Mouse (Mus musculus) lung, postnatal 4 days (tissue): Measurements from ENCODE around the gene Kcnab2.

Source experiments
- DNase-seq, 2 experiments: peaks; one replicate each; pipeline ENCODE4 v3.0.0; 2021

The Kcnab2 gene

GRCm38 (mm10) chr4:152477466-152478223, at the start of gene Kcnab2:
Kcnab2 (minus strand) TSS chr4:152477871.
- peak; percentile 99 for DNase-seq

GRCm38 (mm10) chr4:152520083-152520482, 42.4 kb upstream of the Kcnab2 start:
- DNase-seq: peak in 1 of 2 experiments; percentile 50

- no peak for DNase-seq
Measured at GRCm38 (mm10) chr4:152519106-152519505, 41.4 kb upstream of the Kcnab2 start.

- DNase-seq: no peak
Measured at GRCm38 (mm10) chr4:152514884-152515283, 37.2 kb upstream of the Kcnab2 start.

- no peak for DNase-seq
Measured at GRCm38 (mm10) chr4:152512221-152512925, 34.7 kb upstream of the Kcnab2 start.

DNA sequence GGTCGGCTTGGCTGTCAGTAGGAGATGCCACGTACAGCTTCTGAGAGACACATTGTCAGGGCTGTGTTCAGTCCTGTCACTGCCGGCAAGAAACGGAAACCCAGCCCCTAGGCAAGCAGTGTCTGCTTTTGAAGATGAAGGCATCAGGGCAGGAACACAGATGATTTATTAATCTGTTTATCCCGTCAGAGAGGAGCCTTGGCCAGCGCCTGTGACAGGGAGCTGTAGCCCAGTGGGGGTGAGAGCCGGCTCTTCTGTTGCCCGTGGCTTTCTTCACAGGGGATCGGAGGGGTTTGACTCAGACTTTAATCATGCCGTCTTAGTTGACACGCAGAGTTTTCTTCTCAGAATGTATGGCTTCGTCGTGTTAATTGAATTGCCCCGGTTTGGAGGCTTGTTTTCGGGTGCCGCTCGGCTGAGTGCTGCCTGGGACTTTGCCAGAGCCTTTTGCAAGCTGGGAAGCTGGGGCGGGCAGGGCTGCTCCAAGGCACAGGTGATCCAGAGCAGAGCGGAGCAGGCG, 16.7 kb upstream of the Kcnab2 start:
- no peak for DNase-seq

- DNase-seq: peak; percentile 47 to 76
Measured at GRCm38 (mm10) chr4:152491250-152491899, 13.7 kb upstream of the Kcnab2 start.

DNA sequence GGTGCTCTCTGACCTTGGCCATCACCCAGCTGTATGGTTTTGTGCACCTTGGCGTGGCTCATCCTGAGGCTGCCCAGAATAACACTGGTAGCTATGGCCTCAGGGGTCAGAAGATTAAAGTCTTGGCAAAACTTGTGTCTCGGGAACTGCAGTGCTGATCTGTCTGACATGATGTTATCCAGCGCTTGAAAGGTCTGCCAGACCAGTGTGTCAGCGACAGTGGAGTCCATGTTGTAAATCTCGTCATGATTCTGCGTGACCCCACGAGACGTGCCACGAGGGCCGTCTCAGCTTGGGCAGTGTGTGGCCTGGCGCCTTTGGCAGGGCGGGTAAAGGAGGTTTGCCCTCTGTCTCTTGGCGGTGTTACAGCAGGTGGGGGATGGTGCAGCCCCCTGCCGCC, 12.6 kb upstream of the Kcnab2 start:
- DNase-seq: no peak

DNA sequence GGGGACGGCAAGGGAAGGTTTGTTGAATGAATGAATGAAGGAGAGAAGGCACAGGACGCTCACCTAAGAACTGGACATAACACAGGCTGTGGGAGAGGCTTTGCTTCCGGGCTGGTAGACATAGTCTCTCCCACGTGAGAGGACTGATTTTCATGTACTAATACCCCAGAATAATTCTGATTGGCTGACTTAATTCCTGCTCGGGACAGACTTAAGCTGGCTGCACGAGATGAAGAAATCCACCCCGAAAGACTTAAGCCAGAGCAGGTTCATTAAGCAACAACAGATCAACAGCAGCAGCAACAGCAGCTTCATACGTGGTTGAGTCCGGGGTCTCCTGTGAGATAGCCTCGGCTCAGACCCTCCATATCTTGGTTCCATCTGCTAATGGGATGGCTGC, 10.4 kb upstream of the Kcnab2 start:
- no peak for DNase-seq

DNA sequence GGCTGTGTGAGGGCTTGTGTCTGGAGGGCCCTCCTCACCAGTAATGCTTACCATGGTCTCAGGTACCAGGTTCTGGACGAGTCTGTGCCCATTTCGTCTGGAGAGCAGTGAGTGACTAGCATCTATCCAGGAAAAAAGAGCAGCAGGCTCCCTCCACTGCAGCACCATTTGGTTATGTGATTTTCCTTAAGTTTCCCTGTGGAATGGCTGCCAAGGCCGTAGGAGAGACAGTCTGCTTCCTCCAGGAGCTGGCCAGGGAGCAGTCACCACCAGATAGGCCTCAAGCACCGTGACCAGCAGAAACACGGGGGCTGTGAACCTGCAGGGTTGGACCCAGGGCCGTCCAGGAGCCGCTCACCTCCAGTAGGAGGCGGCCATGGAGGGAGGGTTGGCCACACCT, 2.8 kb upstream of the Kcnab2 start:
- DNase-seq: no peak

DNA sequence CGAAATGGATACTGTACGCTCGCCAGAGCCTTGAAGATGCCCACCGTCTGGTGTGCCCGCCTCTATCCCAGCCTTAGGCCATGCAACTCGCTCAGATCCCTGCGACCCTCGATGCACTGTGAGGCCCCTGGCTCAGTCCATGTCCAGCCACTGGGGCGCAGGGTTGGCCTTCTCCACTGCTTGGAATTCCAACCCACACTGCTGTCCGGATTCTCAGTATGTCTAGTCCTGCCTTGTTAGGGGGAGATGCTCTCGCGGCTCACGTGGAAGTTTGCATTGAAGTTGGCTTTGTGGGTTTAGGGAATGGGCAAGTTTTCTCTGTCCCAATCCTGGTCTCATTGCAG, 525 bp upstream of the Kcnab2 start:
- no peak for DNase-seq

DNA sequence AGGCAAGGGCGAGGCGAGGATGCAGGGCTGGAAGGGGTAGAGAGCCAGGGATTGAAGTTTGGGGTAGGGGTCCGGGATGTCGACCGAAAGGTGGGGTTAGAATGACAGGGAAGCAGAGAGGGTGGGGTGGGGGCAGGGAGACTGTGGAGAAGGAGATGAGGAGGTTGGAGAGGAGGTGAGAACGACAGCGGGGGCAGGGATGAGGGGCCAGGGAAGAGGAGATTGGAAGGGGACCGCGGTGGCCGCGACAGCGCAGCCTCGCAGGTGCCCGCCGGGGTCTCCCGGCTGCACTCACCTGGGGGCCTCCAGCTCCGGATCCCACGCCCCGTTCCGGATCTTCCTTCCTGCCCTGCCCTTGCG, 585 bp downstream of the Kcnab2 start:
- no peak for DNase-seq

DNA sequence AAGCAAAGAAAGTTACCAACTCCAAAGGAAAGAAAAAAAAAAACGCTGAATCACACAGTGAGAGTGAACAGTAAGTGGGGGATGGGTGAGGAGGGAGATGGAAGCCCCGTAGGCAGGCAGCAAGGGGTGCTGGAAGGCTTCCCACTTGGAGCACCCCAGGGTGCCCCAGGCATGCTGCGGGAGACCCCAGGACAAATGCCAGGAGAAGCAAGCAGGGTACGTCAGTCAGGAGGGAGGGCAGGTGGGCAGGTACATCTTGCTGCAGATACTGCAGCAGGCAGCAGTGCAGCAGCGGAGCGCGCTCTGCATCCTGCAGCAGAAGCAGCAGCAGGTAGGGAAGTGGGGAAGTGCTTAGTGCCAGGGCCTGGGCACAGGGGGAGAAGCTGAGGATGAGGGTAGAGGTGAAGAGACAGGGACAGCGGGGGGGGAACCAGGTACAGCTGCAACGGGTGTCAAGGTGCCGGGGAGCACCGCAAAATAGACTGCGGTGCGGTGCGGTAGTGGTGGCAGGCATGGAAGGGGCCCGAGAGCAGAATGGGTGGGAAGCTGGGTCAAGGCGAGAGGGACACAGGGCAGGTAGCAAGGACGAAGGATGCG, 1.1 kb downstream of the Kcnab2 start, which contains the start of gene Nphp4:
Gene Nphp4, plus strand, starts transcription at position 280 of the 597 bp plus-strand sequence.
- DNase-seq: no peak

GRCm38 (mm10) chr4:152475941-152476340, 1.7 kb downstream of the Kcnab2 start:
- DNase-seq: no peak

DNA sequence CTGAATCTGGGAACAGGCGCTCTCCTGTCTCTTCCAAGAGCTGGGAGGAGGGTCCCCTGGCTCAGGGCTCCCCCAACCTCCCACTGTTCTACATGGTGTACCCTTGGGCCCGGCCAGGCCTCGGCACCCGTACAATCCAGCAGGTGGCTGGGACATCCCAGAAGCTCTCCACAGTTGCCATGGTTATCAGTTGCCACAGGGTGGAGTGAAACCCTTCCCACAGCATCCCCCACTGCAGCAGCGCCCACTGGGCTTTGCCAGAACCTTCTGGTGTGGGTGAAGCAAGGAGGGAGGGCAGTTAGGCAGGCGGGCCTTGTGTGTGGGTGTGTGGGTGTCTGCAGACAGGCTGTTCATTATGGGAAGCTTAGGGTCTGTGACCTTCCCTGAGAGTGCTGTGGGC, 9.7 kb downstream of the Kcnab2 start:
- no peak for DNase-seq

DNA sequence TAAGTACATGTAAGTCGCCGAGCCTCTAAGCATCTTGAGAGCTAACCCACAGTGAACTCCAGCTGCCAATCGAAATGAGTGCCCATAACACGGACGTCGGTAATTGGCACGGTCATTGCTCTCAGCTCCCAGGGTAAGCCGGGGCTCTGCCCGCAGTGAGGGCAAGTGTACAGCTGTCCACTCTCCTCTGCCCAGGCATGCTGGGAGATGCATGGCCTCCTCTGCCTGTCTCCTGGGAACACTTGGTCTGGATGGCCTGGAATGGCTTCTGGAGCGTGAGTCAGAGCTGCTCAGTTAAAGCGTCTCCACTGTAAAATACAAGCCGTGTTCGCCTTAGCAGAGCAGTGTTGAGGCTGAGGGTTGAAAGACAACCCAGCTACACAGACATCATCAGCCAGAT, 11.1 kb downstream of the Kcnab2 start:
- DNase-seq: no peak

- DNase-seq: no peak
Measured at GRCm38 (mm10) chr4:152465116-152465515, 12.6 kb downstream of the Kcnab2 start.

DNA sequence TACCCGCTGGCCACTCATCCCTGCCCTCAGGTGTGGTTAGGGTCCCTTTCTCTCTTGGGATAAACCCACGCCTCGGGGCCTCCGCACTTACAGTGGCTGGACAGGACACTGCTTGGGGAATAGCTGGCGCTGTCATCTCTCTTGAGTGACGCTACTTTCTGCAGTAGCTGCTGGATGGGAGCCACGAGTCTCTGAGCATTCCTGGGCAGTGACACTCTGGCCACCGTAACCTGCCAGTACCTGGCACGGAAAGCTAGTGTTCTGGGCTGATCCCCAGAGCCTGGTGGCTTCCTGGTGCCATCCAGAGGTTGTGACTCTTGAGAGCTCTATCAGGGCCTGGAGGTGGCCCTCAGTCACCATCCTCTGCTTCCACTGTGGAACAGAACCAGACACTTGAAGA, 14.5 kb downstream of the Kcnab2 start:
- no peak for DNase-seq

DNA sequence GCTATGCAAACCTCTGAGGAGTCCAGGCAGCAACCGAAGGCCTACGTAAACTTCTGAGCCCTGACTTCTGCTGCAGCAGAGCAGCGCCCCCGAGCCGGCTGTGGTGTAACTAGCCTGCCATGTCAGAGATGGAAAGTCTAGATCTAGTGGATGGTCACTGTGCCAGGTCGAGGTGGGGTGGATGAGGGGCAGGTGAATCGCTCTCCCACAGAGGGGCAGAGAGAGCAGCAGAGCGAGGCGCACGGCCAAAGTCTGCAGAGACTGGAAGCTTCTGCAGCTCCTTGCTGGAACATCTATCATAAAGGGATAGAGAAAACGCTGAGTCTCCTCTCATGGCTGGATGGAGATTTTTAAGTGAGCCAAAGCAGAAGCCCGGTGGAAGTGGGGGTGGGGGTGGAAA, 15.2 kb downstream of the Kcnab2 start:
- DNase-seq: no peak

GRCm38 (mm10) chr4:152457673-152458072, 20.0 kb downstream of the Kcnab2 start:
- DNase-seq: no peak

- no peak for DNase-seq
Measured at GRCm38 (mm10) chr4:152456609-152457008, 21.1 kb downstream of the Kcnab2 start.

DNA sequence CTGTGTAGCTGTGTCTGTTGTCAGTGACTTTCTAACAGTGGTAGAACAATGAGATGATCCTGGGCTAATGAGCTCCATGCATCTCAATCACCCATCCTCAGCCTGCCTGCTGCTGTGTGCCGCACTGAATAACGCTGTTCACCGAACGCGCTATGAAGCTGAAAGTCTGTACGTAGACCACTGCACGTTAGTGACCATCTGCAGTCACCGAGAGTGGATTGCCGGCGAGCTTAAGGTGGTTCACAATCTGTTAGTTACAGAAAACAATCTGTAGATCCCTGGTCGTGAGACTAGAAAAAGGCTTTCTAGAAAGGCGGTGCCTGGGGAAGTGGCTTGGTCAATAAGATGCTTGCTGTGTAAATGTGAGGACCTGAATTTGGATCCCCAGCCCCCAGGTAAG, 23.5 kb downstream of the Kcnab2 start:
- DNase-seq: no peak

GRCm38 (mm10) chr4:152453079-152453478, 24.6 kb downstream of the Kcnab2 start:
- DNase-seq: no peak
